Comparison of ENCODE assay signal across 33 mouse cellular contexts in genomic region chr10:81187161-81187560, GRCm38 (mm10). TPM values are rescaled to one million over a fixed set of nuclear protein-coding genes. Genes with fewer than 3 reads are reported as not detected.
DNase-seq lines count a peak whose midpoint lies in the region; ATAC-seq and TF ChIP-seq lines count a peak whose summit lies in the region.
"Had no signal": no experiment of that assay in that cellular context is flagged by ENCODE, and none has a peak within 500 bp of the region (broad histone marks: within the 10 kb centered on the region; RNA-seq: fewer than 3 reads in every experiment).

No protein-coding gene starts in this region.

- ATAC-seq in embryonic facial prominence, embryonic 13.5 days (ENCODE audit: insufficient number of reproducible peaks, insufficient read depth, low FRiP score, low TSS enrichment, low read depth): no peak
- no peak for ATAC-seq in heart, embryonic 13.5 days (ENCODE audit: extremely low read depth, insufficient number of reproducible peaks, low FRiP score, low TSS enrichment)
- ATAC-seq in liver, postnatal 0 days: no peak
- ATAC-seq in liver, embryonic 11.5 days (replicated peaks; ENCODE audit: low FRiP score): no peak
- ATAC-seq: forebrain, embryonic 13.5 days; forebrain, embryonic 16.5 days; Patski had no signal

- TF ChIP-seq CTCF in liver, postnatal 0 days (IDR thresholded peaks at IDR 0.05; ENCODE audit: low read depth): no peak

- peaks cover 27% of the 10 kb centered on the region for H3K4me1 ChIP-seq in embryonic facial prominence, embryonic 13.5 days
- H3K4me1 ChIP-seq in embryonic facial prominence, embryonic 10.5 days: peaks cover 35% of the 10 kb centered on the region
- peaks cover 46% of the 10 kb centered on the region for H3K4me1 ChIP-seq in heart, embryonic 13.5 days
- H3K4me1 ChIP-seq in liver, postnatal 0 days (ENCODE audit: insufficient read depth): peaks cover 22% of the 10 kb centered on the region
- H3K4me1 ChIP-seq in liver, embryonic 11.5 days (replicated peaks; ENCODE audit: control insufficient read depth, insufficient read depth, low read length): peaks cover 26% of the 10 kb centered on the region

- peaks cover 23% of the 10 kb centered on the region for H3K79me2 ChIP-seq in myocyte (ENCODE audit: control insufficient read depth, insufficient read depth)

- intact Hi-C loops in heart, postnatal 25 days (cut with DNase I): no loop called here

- H3K4me2 ChIP-seq in embryonic facial prominence, embryonic 13.5 days: no peak overlapping the region
- H3K4me2 ChIP-seq in heart, embryonic 13.5 days: no peak overlapping the region
- H3K4me2 ChIP-seq in liver, postnatal 0 days (ENCODE audit: low read depth, low read length): no peak overlapping the region
- H3K4me2 ChIP-seq in liver, embryonic 11.5 days: no peak overlapping the region
- H3K4me2 ChIP-seq in myocyte (ENCODE audit: low read depth): no peak overlapping the region
- H3K4me2 ChIP-seq: forebrain, embryonic 13.5 days; heart, embryonic 15.5 days; hindbrain, embryonic 12.5 days; hindbrain, embryonic 15.5 days had no signal

- peak; percentile 24 for TF ChIP-seq POLR2A in myocyte (IDR thresholded peaks at IDR 0.05; ENCODE audit: insufficient read length, low read depth)

- 93% methylated on average over 9 of the region's 9 CpGs for whole genome bisulfite sequencing in embryonic facial prominence, embryonic 13.5 days
- WGBS in embryonic facial prominence, embryonic 10.5 days: 92% methylated on average over 9 of the region's 9 CpGs
- 94% methylated on average over 9 of the region's 9 CpGs for WGBS in heart, embryonic 13.5 days
- 89% methylated on average over 9 of the region's 9 CpGs for WGBS in liver, postnatal 0 days (ENCODE audit: insufficient replicate concordance)
- 93% methylated on average over 9 of the region's 9 CpGs for WGBS in liver, embryonic 11.5 days

- no peak overlapping the region for H3ac ChIP-seq in myocyte (ENCODE audit: control insufficient read depth, insufficient read length)

- TF ChIP-seq EP300 in liver, postnatal 0 days (IDR thresholded peaks at IDR 0.05; ENCODE audit: low read depth): no peak

- peaks cover 69% of the 10 kb centered on the region for H3K36me3 ChIP-seq in embryonic facial prominence, embryonic 13.5 days
- H3K36me3 ChIP-seq in embryonic facial prominence, embryonic 10.5 days (replicated peaks): peaks cover 72% of the 10 kb centered on the region
- H3K36me3 ChIP-seq in heart, embryonic 13.5 days: peaks cover 76% of the 10 kb centered on the region
- H3K36me3 ChIP-seq in liver, postnatal 0 days (replicated peaks; ENCODE audit: insufficient read depth, low read length): peaks cover 22% of the 10 kb centered on the region
- peaks cover 32% of the 10 kb centered on the region for H3K36me3 ChIP-seq in liver, embryonic 11.5 days (ENCODE audit: control insufficient read depth, insufficient read depth, low read length)
- H3K36me3 ChIP-seq in myocyte (ENCODE audit: control insufficient read depth, insufficient read depth): peaks cover 5% of the 10 kb centered on the region

- H3K27ac ChIP-seq in embryonic facial prominence, embryonic 13.5 days: no peak overlapping the region
- H3K27ac ChIP-seq in embryonic facial prominence, embryonic 10.5 days (replicated peaks): no peak overlapping the region
- H3K27ac ChIP-seq in heart, embryonic 13.5 days (replicated peaks): no peak overlapping the region
- H3K27ac ChIP-seq in liver, postnatal 0 days (ENCODE audit: low read depth): no peak overlapping the region
- H3K27ac ChIP-seq in liver, embryonic 11.5 days (ENCODE audit: low read depth, low read length): no peak overlapping the region
- H3K27ac ChIP-seq: forebrain, embryonic 10.5 days; forebrain, embryonic 13.5 days; gastrocnemius, adult 2 months; heart, adult 2 months; heart, embryonic 10.5 days; heart, embryonic 15.5 days; hindbrain, embryonic 12.5 days; hindbrain, embryonic 15.5 days had no signal

- no peak overlapping the region for H3K4me3 ChIP-seq in embryonic facial prominence, embryonic 13.5 days
- no peak overlapping the region for H3K4me3 ChIP-seq in embryonic facial prominence, embryonic 10.5 days
- H3K4me3 ChIP-seq in heart, embryonic 13.5 days: no peak overlapping the region
- no peak overlapping the region for H3K4me3 ChIP-seq in liver, postnatal 0 days (ENCODE audit: low read depth, low read length)
- no peak overlapping the region for H3K4me3 ChIP-seq in liver, embryonic 11.5 days (ENCODE audit: low read depth, low read length)
- no peak overlapping the region for H3K4me3 ChIP-seq in myocyte
- H3K4me3 ChIP-seq: forebrain, embryonic 10.5 days; forebrain, embryonic 13.5 days; gastrocnemius, adult 2 months; heart, adult 2 months; heart, embryonic 10.5 days; heart, embryonic 15.5 days; hindbrain, embryonic 12.5 days; hindbrain, embryonic 15.5 days had no signal

- H3K9ac ChIP-seq in embryonic facial prominence, embryonic 13.5 days: 0 out of 2 replicates have a peak overlapping the region, but pooled peaks have one; percentile 11
- peak overlapping the region; percentile 44; the same call in 1 of the 2 replicates for H3K9ac ChIP-seq in heart, embryonic 13.5 days
- H3K9ac ChIP-seq in liver, postnatal 0 days (replicated peaks): 0 out of 2 replicates have a peak overlapping the region, but pooled peaks have one; percentile 11
- H3K9ac ChIP-seq in liver, embryonic 11.5 days (ENCODE audit: low read depth, low read length): no peak overlapping the region
- H3K9ac ChIP-seq: forebrain, embryonic 13.5 days; heart, embryonic 15.5 days; hindbrain, embryonic 12.5 days; hindbrain, embryonic 15.5 days had no signal

- H3K27me3 ChIP-seq in embryonic facial prominence, embryonic 13.5 days: no peaks in the 10 kb centered on the region
- H3K27me3 ChIP-seq in embryonic facial prominence, embryonic 10.5 days (replicated peaks; ENCODE audit: low read depth, poor library complexity, severe bottlenecking): no peaks in the 10 kb centered on the region
- no peaks in the 10 kb centered on the region for H3K27me3 ChIP-seq in heart, embryonic 13.5 days (replicated peaks)
- H3K27me3 ChIP-seq in liver, postnatal 0 days (ENCODE audit: insufficient read depth, low read length): no peaks in the 10 kb centered on the region
- H3K27me3 ChIP-seq in liver, embryonic 11.5 days (replicated peaks; ENCODE audit: control insufficient read depth, insufficient read depth, low read length): no peaks in the 10 kb centered on the region
- H3K27me3 ChIP-seq in myocyte (ENCODE audit: control insufficient read depth, insufficient read depth, insufficient read length): no peaks in the 10 kb centered on the region
- H3K27me3 ChIP-seq: forebrain, embryonic 13.5 days; heart, embryonic 15.5 days; hindbrain, embryonic 12.5 days; hindbrain, embryonic 15.5 days; Patski had no signal

- no peak for DNase-seq in embryonic facial prominence, embryonic 10.5 days (ENCODE audit: low spot score)
- no peak for DNase-seq in heart, postnatal 25 days (ENCODE audit: low spot score)
- no peak for DNase-seq in liver, postnatal 0 days
- no peak for DNase-seq in liver, embryonic 11.5 days (ENCODE audit: low spot score)
- DNase-seq in frontal cortex, postnatal 25 days (ENCODE audit: low spot score in 2 of 2): no peak
- DNase-seq: adrenal gland, postnatal 10 days; adrenal gland, postnatal 36 days; cerebellum, adult 11 months; cerebellum, adult 2 months; cerebellum, adult 9-11 months; cerebellum, postnatal 25 days; gastrocnemius, adult 2 months; gastrocnemius, postnatal 14 days; heart, adult 2 months; heart, postnatal 10 days; kidney, adult 11 months had no signal

- no peaks in the 10 kb centered on the region for H3K9me3 ChIP-seq in embryonic facial prominence, embryonic 13.5 days
- no peaks in the 10 kb centered on the region for H3K9me3 ChIP-seq in embryonic facial prominence, embryonic 10.5 days
- no peaks in the 10 kb centered on the region for H3K9me3 ChIP-seq in heart, embryonic 13.5 days
- no peaks in the 10 kb centered on the region for H3K9me3 ChIP-seq in liver, postnatal 0 days (ENCODE audit: low read length)
- no peaks in the 10 kb centered on the region for H3K9me3 ChIP-seq in liver, embryonic 11.5 days (ENCODE audit: control insufficient read depth, low read length)
- H3K9me3 ChIP-seq: forebrain, embryonic 10.5 days; forebrain, embryonic 13.5 days; heart, embryonic 10.5 days; heart, embryonic 15.5 days; hindbrain, embryonic 12.5 days; hindbrain, embryonic 15.5 days had no signal

RNA-seq across cellular contexts. Expression of gene 4930442H23Rik, which starts 3.5 kb away (rescaled TPM):
- polyA plus RNA-seq in embryonic facial prominence, embryonic 13.5 days (2015; fragmentation: Nextera tagmentation; extraction: Ambion mirVana): not detected in 2 replicates
- not detected in 2 replicates for polyA plus RNA-seq in embryonic facial prominence, embryonic 10.5 days (2016; fragmentation: Nextera tagmentation; extraction: Ambion mirVana)
- 0.27 TPM in 1 of 2 replicates, not detected in the other for polyA plus RNA-seq in heart, embryonic 13.5 days (2015; fragmentation: Nextera tagmentation; extraction: Ambion mirVana)
- not detected for total RNA-seq in heart, postnatal 25 days (2021)
- not detected in 2 replicates for polyA plus RNA-seq in liver, postnatal 0 days (2015; fragmentation: Nextera tagmentation; extraction: Ambion mirVana)
- not detected in 2 replicates for polyA plus RNA-seq in liver, embryonic 11.5 days (2014; fragmentation: Nextera tagmentation; extraction: Ambion mirVana)
- polyA plus RNA-seq in myocyte (2012; fragmentation: generic; extraction: Trizol): 0.12 TPM
- total RNA-seq: adrenal gland, adult 18-20 months; adrenal gland, postnatal 10 days; adrenal gland, postnatal 36 days; common myeloid progenitor, adult 5-6 weeks; gastrocnemius, adult 2 months; gastrocnemius, postnatal 14 days; gastrocnemius, postnatal 4 days; heart, adult 2 months; heart, postnatal 10 days; hematopoietic stem cell, adult 5-6 weeks had no signal
- polyA plus RNA-seq: cerebellum, adult 2 months; embryonic facial prominence, embryonic 14.5 days; forebrain, embryonic 10.5 days; forebrain, embryonic 13.5 days; forebrain, embryonic 16.5 days; heart, adult 2 months; heart, embryonic 10.5 days; heart, embryonic 15.5 days; hindbrain, embryonic 12.5 days had no signal

RNA-seq across cellular contexts. Expression of gene Dapk3, which starts 4.4 kb away (rescaled TPM):
- 57.1 and 60.1 TPM in 2 replicates for polyA plus RNA-seq in embryonic facial prominence, embryonic 13.5 days (2015; fragmentation: Nextera tagmentation; extraction: Ambion mirVana)
- 51.5 and 53.2 TPM in 2 replicates for polyA plus RNA-seq in embryonic facial prominence, embryonic 10.5 days (2016; fragmentation: Nextera tagmentation; extraction: Ambion mirVana)
- 41.5 and 42.4 TPM in 2 replicates for polyA plus RNA-seq in heart, embryonic 13.5 days (2015; fragmentation: Nextera tagmentation; extraction: Ambion mirVana)
- total RNA-seq in heart, postnatal 25 days (2021): 10 to 100 TPM; 26.4 to 28.7 TPM
- 15.3 and 17.2 TPM in 2 replicates for polyA plus RNA-seq in liver, postnatal 0 days (2015; fragmentation: Nextera tagmentation; extraction: Ambion mirVana)
- polyA plus RNA-seq in liver, embryonic 11.5 days (2014; fragmentation: Nextera tagmentation; extraction: Ambion mirVana): 44.5 and 45.6 TPM in 2 replicates
- polyA plus RNA-seq in myocyte (2012; fragmentation: generic; extraction: Trizol): 120 TPM

RNA-seq across cellular contexts. Expression of gene Eef2, which starts 10.7 kb away (rescaled TPM):
- polyA plus RNA-seq in embryonic facial prominence, embryonic 13.5 days (2015; fragmentation: Nextera tagmentation; extraction: Ambion mirVana): 622 and 633 TPM in 2 replicates
- polyA plus RNA-seq in embryonic facial prominence, embryonic 10.5 days (2016; fragmentation: Nextera tagmentation; extraction: Ambion mirVana): 564 and 572 TPM in 2 replicates
- polyA plus RNA-seq in heart, embryonic 13.5 days (2015; fragmentation: Nextera tagmentation; extraction: Ambion mirVana): 393 and 411 TPM in 2 replicates
- total RNA-seq in heart, postnatal 25 days (2021): 1,000 to 10,000 TPM in 1 of 2 experiments, 100 to 1,000 TPM in 1; 925 to 1,035 TPM
- polyA plus RNA-seq in liver, postnatal 0 days (2015; fragmentation: Nextera tagmentation; extraction: Ambion mirVana): 310 and 313 TPM in 2 replicates
- 626 and 647 TPM in 2 replicates for polyA plus RNA-seq in liver, embryonic 11.5 days (2014; fragmentation: Nextera tagmentation; extraction: Ambion mirVana)
- polyA plus RNA-seq in myocyte (2012; fragmentation: generic; extraction: Trizol): 3,891 TPM

RNA-seq across cellular contexts. Expression of gene Nmrk2, which starts 14.7 kb away (rescaled TPM):
- not detected in 2 replicates for polyA plus RNA-seq in embryonic facial prominence, embryonic 13.5 days (2015; fragmentation: Nextera tagmentation; extraction: Ambion mirVana)
- polyA plus RNA-seq in embryonic facial prominence, embryonic 10.5 days (2016; fragmentation: Nextera tagmentation; extraction: Ambion mirVana): not detected in 2 replicates
- polyA plus RNA-seq in heart, embryonic 13.5 days (2015; fragmentation: Nextera tagmentation; extraction: Ambion mirVana): 5.2 and 6.1 TPM in 2 replicates
- 10 to 100 TPM in 1 of 2 experiments, 1 to 10 TPM in 1; 6.9 to 13.4 TPM for total RNA-seq in heart, postnatal 25 days (2021)
- polyA plus RNA-seq in liver, postnatal 0 days (2015; fragmentation: Nextera tagmentation; extraction: Ambion mirVana): not detected in 2 replicates
- polyA plus RNA-seq in liver, embryonic 11.5 days (2014; fragmentation: Nextera tagmentation; extraction: Ambion mirVana): not detected in 2 replicates
- 52.3 TPM for polyA plus RNA-seq in myocyte (2012; fragmentation: generic; extraction: Trizol)
- total RNA-seq: adrenal gland, adult 18-20 months; adrenal gland, postnatal 36 days; common myeloid progenitor, adult 5-6 weeks; ES-E14; hematopoietic stem cell, adult 5-6 weeks had no signal
- polyA plus RNA-seq: forebrain, embryonic 10.5 days; forebrain, embryonic 13.5 days; hindbrain, embryonic 12.5 days; hindbrain, embryonic 15.5 days had no signal

RNA-seq across cellular contexts. Expression of gene Pias4, which starts 19.4 kb away (rescaled TPM):
- 58.1 and 60.9 TPM in 2 replicates for polyA plus RNA-seq in embryonic facial prominence, embryonic 13.5 days (2015; fragmentation: Nextera tagmentation; extraction: Ambion mirVana)
- 62.2 and 66.3 TPM in 2 replicates for polyA plus RNA-seq in embryonic facial prominence, embryonic 10.5 days (2016; fragmentation: Nextera tagmentation; extraction: Ambion mirVana)
- 35.7 and 40.3 TPM in 2 replicates for polyA plus RNA-seq in heart, embryonic 13.5 days (2015; fragmentation: Nextera tagmentation; extraction: Ambion mirVana)
- total RNA-seq in heart, postnatal 25 days (2021): 10 to 100 TPM; 15.6 to 17.4 TPM
- 14.6 and 16.1 TPM in 2 replicates for polyA plus RNA-seq in liver, postnatal 0 days (2015; fragmentation: Nextera tagmentation; extraction: Ambion mirVana)
- polyA plus RNA-seq in liver, embryonic 11.5 days (2014; fragmentation: Nextera tagmentation; extraction: Ambion mirVana): 41.2 and 50.9 TPM in 2 replicates
- 43.2 TPM for polyA plus RNA-seq in myocyte (2012; fragmentation: generic; extraction: Trizol)
